Mouse (Mus musculus): ENCODE data around the gene Plxna2. TPM values are rescaled to one million over a fixed set of nuclear protein-coding genes. Genes with fewer than 3 reads are reported as not detected.

The Plxna2 gene
- polyA plus RNA-seq, 1 experiment from 2014 or later, result 6.5 TPM

- H3K27me3 ChIP-seq (ENCODE audit: control insufficient read depth, insufficient read depth, low read length), result no peaks in the 10 kb centered on the region
- no peaks in the 10 kb centered on the region for H3K9me3 ChIP-seq (ENCODE audit: control insufficient read depth, low read length)
- H3K36me3 ChIP-seq (ENCODE audit: control insufficient read depth, insufficient read depth, low read length), result no peaks in the 10 kb centered on the region
- no peak overlapping the region for H3K4me2 ChIP-seq (ENCODE audit: low read length)
- H3K4me3 ChIP-seq (ENCODE audit: control insufficient read depth in 1 of 2, insufficient read depth in 1 of 2, low read depth in 1 of 2, low read length in 2 of 2), result no peak overlapping the region
- WGBS, result 52% methylated on average over 2 of the region's 2 CpGs
- no peak overlapping the region for H3K27ac ChIP-seq (replicated peaks in 1 of 2; ENCODE audit: control insufficient read depth in 1 of 2, insufficient read depth in 1 of 2, low read depth in 2 of 2, low read length in 2 of 2)
- H3K9ac ChIP-seq (ENCODE audit: low read length), result 0 out of 2 replicates have a peak overlapping the region, but pooled peaks have one; percentile 8
- H3K4me1 ChIP-seq (ENCODE audit: control insufficient read depth in 2 of 2, insufficient read depth in 2 of 2, low read length in 2 of 2), result peaks cover 34 to 82% of the 10 kb centered on the region in 2 experiments
- ATAC-seq (ENCODE audit: insufficient number of reproducible peaks, insufficient read depth, low FRiP score, low read depth), result no peak
Measured at GRCm38 (mm10) chr1:194624411-194624810, 6.4 kb downstream of the Plxna2 start.

DNA sequence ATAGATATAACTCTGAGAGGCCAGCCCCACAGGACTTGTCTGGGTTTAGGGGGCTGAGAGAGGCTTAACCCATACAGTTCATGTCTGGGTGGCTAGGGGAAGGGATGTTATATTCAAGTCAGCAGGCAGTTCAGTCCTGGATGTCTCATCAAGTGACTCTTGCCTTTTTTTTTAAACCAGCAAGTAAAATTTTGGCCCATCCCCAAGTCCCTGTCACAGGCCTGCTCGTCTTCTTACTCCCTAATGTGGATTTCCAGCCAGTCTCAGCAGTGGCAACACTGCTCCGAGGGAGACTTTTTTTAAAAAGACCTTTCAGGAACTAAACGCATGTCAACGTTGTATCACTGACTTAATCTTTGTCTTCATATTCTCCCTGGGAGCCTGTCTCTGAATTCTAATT lies 7.0 kb downstream of the Plxna2 start:
- WGBS, result 50% methylated on average over 4 of the region's 4 CpGs
- 0 out of 2 replicates have a peak overlapping the region, but pooled peaks have one; percentile 8 for H3K9ac ChIP-seq (ENCODE audit: low read length)

DNA sequence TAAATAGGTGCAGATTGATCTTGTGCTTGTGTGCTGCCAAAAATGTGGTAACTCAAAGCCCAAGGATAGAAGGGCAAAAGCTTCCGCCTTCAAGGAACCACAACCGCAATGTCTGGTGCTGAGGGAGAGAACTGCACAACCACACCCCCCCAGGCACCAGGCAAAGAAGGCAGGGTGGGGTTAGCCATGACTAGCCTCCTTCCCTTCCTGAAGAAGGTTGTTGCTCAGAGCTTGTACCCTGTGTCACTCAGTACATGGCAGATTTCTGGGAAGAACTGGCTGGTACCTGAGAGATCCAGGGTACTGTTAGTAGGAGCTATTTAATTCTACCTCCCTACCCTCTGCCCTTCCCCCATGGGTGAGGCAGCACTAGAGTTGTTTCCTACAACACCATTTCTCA lies 8.1 kb downstream of the Plxna2 start:
- WGBS, result 71% methylated on average over 2 of the region's 2 CpGs
- Histone ChIP-seq H3K36me3 (ENCODE audit: control insufficient read depth, insufficient read depth, low read length) (no peaks in the 10 kb centered on the region), H3K27me3 (ENCODE audit: control insufficient read depth, insufficient read depth, low read length) (no peaks in the 10 kb centered on the region), H3K27ac (replicated peaks in 1 of 2; ENCODE audit: control insufficient read depth in 1 of 2, insufficient read depth in 1 of 2, low read depth in 2 of 2, low read length in 2 of 2) (no peak overlapping the region), H3K9me3 (ENCODE audit: control insufficient read depth, low read length) (no peaks in the 10 kb centered on the region), H3K4me1 (ENCODE audit: control insufficient read depth in 2 of 2, insufficient read depth in 2 of 2, low read length in 2 of 2) (peaks cover 38 to 92% of the 10 kb centered on the region in 2 experiments), H3K4me2 (ENCODE audit: low read length) (no peak overlapping the region), H3K4me3 (ENCODE audit: control insufficient read depth in 1 of 2, insufficient read depth in 1 of 2, low read depth in 1 of 2, low read length in 2 of 2) (no peak overlapping the region), H3K9ac (ENCODE audit: low read length) (no peak overlapping the region; the same call in 1 of the 2 replicates)
- no peak for ATAC-seq (ENCODE audit: insufficient number of reproducible peaks, insufficient read depth, low FRiP score, low read depth)

More for the DNA sequence above, 7.0 kb downstream of the Plxna2 start:
- H3K27me3 ChIP-seq (ENCODE audit: control insufficient read depth, insufficient read depth, low read length), result no peaks in the 10 kb centered on the region
- H3K4me2 ChIP-seq (ENCODE audit: low read length), result no peak overlapping the region
- H3K27ac ChIP-seq (replicated peaks in 1 of 2; ENCODE audit: control insufficient read depth in 1 of 2, insufficient read depth in 1 of 2, low read depth in 2 of 2, low read length in 2 of 2), result no peak overlapping the region
- no peaks in the 10 kb centered on the region for H3K9me3 ChIP-seq (ENCODE audit: control insufficient read depth, low read length)
- ATAC-seq (ENCODE audit: insufficient number of reproducible peaks, insufficient read depth, low FRiP score, low read depth), result no peak
- no peak overlapping the region for H3K4me3 ChIP-seq (ENCODE audit: control insufficient read depth in 1 of 2, insufficient read depth in 1 of 2, low read depth in 1 of 2, low read length in 2 of 2)
- H3K4me1 ChIP-seq (ENCODE audit: control insufficient read depth in 2 of 2, insufficient read depth in 2 of 2, low read length in 2 of 2), result peaks cover 34 to 86% of the 10 kb centered on the region in 2 experiments
- H3K36me3 ChIP-seq (ENCODE audit: control insufficient read depth, insufficient read depth, low read length), result no peaks in the 10 kb centered on the region

DNA sequence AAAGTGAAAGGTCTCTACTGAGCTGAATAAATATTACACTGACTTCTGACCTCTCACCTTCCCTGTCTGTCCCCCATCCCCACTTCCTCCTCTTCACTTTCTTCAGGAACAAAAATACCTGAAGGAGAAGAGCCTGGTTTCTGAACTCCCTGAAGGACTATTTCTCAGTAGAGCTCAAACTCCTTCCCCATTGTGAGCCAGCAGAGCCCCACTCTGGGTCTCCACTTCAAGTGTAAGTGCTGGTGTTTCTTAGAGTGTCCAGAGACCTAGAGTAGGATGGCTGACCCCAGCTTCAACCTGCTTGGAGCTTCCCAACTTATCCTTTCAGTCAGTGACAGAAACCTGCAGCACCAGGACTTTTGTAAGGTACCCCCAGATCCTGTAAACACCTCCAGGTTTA lies 9.3 kb downstream of the Plxna2 start:
- H3K9ac ChIP-seq (ENCODE audit: low read length), result no peak overlapping the region
- no peak for ATAC-seq (ENCODE audit: insufficient number of reproducible peaks, insufficient read depth, low FRiP score, low read depth)
- H3K4me3 ChIP-seq (ENCODE audit: control insufficient read depth in 1 of 2, insufficient read depth in 1 of 2, low read depth in 1 of 2, low read length in 2 of 2), result no peak overlapping the region
- H3K27ac ChIP-seq (replicated peaks in 1 of 2; ENCODE audit: control insufficient read depth in 1 of 2, insufficient read depth in 1 of 2, low read depth in 2 of 2, low read length in 2 of 2), result no peak overlapping the region
- no peaks in the 10 kb centered on the region for H3K27me3 ChIP-seq (ENCODE audit: control insufficient read depth, insufficient read depth, low read length)
- no peaks in the 10 kb centered on the region for H3K36me3 ChIP-seq (ENCODE audit: control insufficient read depth, insufficient read depth, low read length)
- peaks cover 30 to 82% of the 10 kb centered on the region in 2 experiments for H3K4me1 ChIP-seq (ENCODE audit: control insufficient read depth in 2 of 2, insufficient read depth in 2 of 2, low read length in 2 of 2)
- no peak overlapping the region for H3K4me2 ChIP-seq (ENCODE audit: low read length)
- no peaks in the 10 kb centered on the region for H3K9me3 ChIP-seq (ENCODE audit: control insufficient read depth, low read length)

DNA sequence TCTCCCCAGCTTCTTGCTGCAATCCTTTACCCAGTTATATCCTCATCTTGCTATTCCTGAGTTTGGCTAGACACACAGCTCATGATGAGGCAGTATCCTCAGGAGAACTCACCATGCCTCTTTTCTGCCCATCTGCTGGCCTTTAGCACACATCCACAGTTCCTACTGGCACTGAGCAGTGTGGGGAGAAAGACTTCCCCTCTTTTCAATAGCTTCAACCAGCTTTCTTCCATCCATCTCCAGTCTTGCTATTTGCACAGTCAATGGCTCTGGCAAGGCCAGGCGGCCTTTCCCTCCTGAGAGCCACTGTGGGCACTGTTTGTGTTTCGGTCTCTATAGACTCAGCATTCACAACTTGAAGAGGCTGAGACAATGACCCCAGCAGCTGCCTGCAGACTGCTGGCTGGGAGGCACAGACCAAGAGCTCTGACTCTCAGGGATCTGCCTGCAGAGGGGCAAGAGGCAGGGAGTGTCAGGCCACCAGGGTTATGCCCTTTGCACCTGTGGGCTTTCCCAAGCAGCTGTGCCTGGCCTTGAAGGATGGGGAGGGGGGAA lies 11.2 kb downstream of the Plxna2 start:
- ATAC-seq (ENCODE audit: insufficient number of reproducible peaks, insufficient read depth, low FRiP score, low read depth), result no peak
- H3K4me1 ChIP-seq (ENCODE audit: control insufficient read depth in 2 of 2, insufficient read depth in 2 of 2, low read length in 2 of 2), result peaks cover 26 to 78% of the 10 kb centered on the region in 2 experiments
- no peak overlapping the region for H3K9ac ChIP-seq (ENCODE audit: low read length)
- H3K4me3 ChIP-seq (ENCODE audit: control insufficient read depth in 1 of 2, insufficient read depth in 1 of 2, low read depth in 1 of 2, low read length in 2 of 2), result no peak overlapping the region
- H3K9me3 ChIP-seq (ENCODE audit: control insufficient read depth, low read length), result no peaks in the 10 kb centered on the region
- H3K4me2 ChIP-seq (ENCODE audit: low read length), result no peak overlapping the region
- 60% methylated on average over 2 of the region's 2 CpGs for WGBS
- no peaks in the 10 kb centered on the region for H3K36me3 ChIP-seq (ENCODE audit: control insufficient read depth, insufficient read depth, low read length)
- H3K27me3 ChIP-seq (ENCODE audit: control insufficient read depth, insufficient read depth, low read length), result no peaks in the 10 kb centered on the region
- H3K27ac ChIP-seq (replicated peaks in 1 of 2; ENCODE audit: control insufficient read depth in 1 of 2, insufficient read depth in 1 of 2, low read depth in 2 of 2, low read length in 2 of 2), result 0 out of 4 replicates have a peak overlapping the region, but pooled peaks of 1 of the 2 experiments have one; percentile 31

DNA sequence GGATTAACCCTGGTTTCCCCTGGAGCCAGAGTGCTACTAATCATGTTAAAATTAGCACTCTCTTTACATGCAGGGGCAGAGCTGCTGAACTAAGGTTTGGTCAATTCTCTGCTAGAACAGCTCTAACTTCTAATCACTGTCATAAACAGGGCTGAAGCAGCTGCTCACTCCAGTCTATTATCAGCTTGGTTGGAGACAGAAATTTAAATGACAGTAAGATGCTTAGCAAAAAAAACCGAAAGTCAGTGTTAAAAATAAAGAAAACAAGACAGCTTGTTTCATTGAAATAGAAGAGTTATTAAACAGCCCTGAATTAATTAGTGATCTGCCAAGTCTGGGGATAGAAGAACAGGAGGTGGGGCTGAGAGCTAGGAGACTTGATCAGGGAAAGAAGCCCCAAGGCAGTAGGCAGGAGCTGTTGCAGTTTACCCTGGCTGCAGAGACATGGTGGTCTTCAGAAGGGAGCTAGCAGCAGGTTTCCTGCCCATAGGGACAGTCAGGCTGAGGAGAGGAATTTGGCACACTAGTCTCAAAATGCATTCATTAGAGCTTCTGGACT lies 12.6 kb downstream of the Plxna2 start:
- no peak overlapping the region for H3K9ac ChIP-seq (ENCODE audit: low read length)
- no peak overlapping the region for H3K4me3 ChIP-seq (ENCODE audit: control insufficient read depth in 1 of 2, insufficient read depth in 1 of 2, low read depth in 1 of 2, low read length in 2 of 2)
- 0 out of 4 replicates have a peak overlapping the region, but pooled peaks of 1 of the 2 experiments have one; percentile 6 for H3K27ac ChIP-seq (replicated peaks in 1 of 2; ENCODE audit: control insufficient read depth in 1 of 2, insufficient read depth in 1 of 2, low read depth in 2 of 2, low read length in 2 of 2)
- no peak overlapping the region for H3K4me2 ChIP-seq (ENCODE audit: low read length)
- no peak for ATAC-seq (ENCODE audit: insufficient number of reproducible peaks, insufficient read depth, low FRiP score, low read depth)
- H3K4me1 ChIP-seq (ENCODE audit: control insufficient read depth in 2 of 2, insufficient read depth in 2 of 2, low read length in 2 of 2), result peaks cover 28 to 74% of the 10 kb centered on the region in 2 experiments
- H3K9me3 ChIP-seq (ENCODE audit: control insufficient read depth, low read length), result no peaks in the 10 kb centered on the region
- WGBS, result 56% methylated on average over 1 of the region's 1 CpGs
- no peaks in the 10 kb centered on the region for H3K36me3 ChIP-seq (ENCODE audit: control insufficient read depth, insufficient read depth, low read length)
- no peaks in the 10 kb centered on the region for H3K27me3 ChIP-seq (ENCODE audit: control insufficient read depth, insufficient read depth, low read length)

DNA sequence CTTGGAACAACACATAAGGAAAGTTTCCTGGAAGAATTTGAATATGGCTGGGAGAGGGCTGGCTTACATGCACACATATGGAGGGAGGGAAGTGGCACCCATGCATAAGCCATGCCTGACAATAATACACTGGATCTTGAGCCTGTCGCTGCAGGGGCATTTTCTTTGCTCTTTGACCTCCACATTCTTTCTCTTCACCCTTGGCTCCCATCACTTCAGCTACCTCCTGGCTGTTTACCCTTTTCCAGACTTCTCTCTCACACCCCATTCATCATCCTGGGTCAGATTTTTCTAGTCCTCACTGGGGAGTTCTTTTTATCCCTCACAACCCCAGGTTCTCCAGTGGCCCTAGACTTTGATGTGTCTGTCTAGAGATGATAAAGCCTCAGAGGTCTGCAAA lies 13.6 kb downstream of the Plxna2 start:
- ATAC-seq (ENCODE audit: insufficient number of reproducible peaks, insufficient read depth, low FRiP score, low read depth), result no peak
- Histone ChIP-seq H3K9me3 (ENCODE audit: control insufficient read depth, low read length) (no peaks in the 10 kb centered on the region), H3K4me1 (ENCODE audit: control insufficient read depth in 2 of 2, insufficient read depth in 2 of 2, low read length in 2 of 2) (peaks cover 28 to 72% of the 10 kb centered on the region in 2 experiments), H3K9ac (ENCODE audit: low read length) (no peak overlapping the region), H3K4me2 (ENCODE audit: low read length) (no peak overlapping the region), H3K36me3 (ENCODE audit: control insufficient read depth, insufficient read depth, low read length) (no peaks in the 10 kb centered on the region), H3K27ac (replicated peaks in 1 of 2; ENCODE audit: control insufficient read depth in 1 of 2, insufficient read depth in 1 of 2, low read depth in 2 of 2, low read length in 2 of 2) (no peak overlapping the region), H3K27me3 (ENCODE audit: control insufficient read depth, insufficient read depth, low read length) (no peaks in the 10 kb centered on the region), H3K4me3 (ENCODE audit: control insufficient read depth in 1 of 2, insufficient read depth in 1 of 2, low read depth in 1 of 2, low read length in 2 of 2) (no peak overlapping the region)
- 53% methylated on average over 1 of the region's 1 CpGs for WGBS

GRCm38 (mm10) chr1:194632029-194632428 lies 14.0 kb downstream of the Plxna2 start:
- peaks cover 27 to 69% of the 10 kb centered on the region in 2 experiments for H3K4me1 ChIP-seq (ENCODE audit: control insufficient read depth in 2 of 2, insufficient read depth in 2 of 2, low read length in 2 of 2)

More at GRCm38 (mm10) chr1:194632029-194632428, 14.0 kb downstream of the Plxna2 start:
- H3K27me3 ChIP-seq (ENCODE audit: control insufficient read depth, insufficient read depth, low read length), result no peaks in the 10 kb centered on the region
- no peaks in the 10 kb centered on the region for H3K36me3 ChIP-seq (ENCODE audit: control insufficient read depth, insufficient read depth, low read length)
- H3K4me3 ChIP-seq (ENCODE audit: control insufficient read depth in 1 of 2, insufficient read depth in 1 of 2, low read depth in 1 of 2, low read length in 2 of 2), result no peak overlapping the region
- no peaks in the 10 kb centered on the region for H3K9me3 ChIP-seq (ENCODE audit: control insufficient read depth, low read length)
- WGBS, result 54% methylated on average over 1 of the region's 1 CpGs
- no peak overlapping the region for H3K27ac ChIP-seq (replicated peaks in 1 of 2; ENCODE audit: control insufficient read depth in 1 of 2, insufficient read depth in 1 of 2, low read depth in 2 of 2, low read length in 2 of 2)
- no peak overlapping the region for H3K9ac ChIP-seq (ENCODE audit: low read length)
- H3K4me2 ChIP-seq (ENCODE audit: low read length), result no peak overlapping the region
- ATAC-seq (ENCODE audit: insufficient number of reproducible peaks, insufficient read depth, low FRiP score, low read depth), result no peak
